Mouse (Mus musculus): ENCODE measurements around the gene Cip2a.

The Cip2a gene

GRCm38 (mm10) chr16:48993559-48994342 lies at the start of gene Cip2a, which contains the start of gene Dzip3:
TSS of gene Cip2a (plus strand) at chr16:48994185.
TSS of gene Dzip3 (minus strand) at chr16:48994165.
- peak; percentile 91 for DNase-seq (ENCODE audit: low read depth, low spot score)

GRCm38 (mm10) chr16:48972996-48973395 lies 21.0 kb upstream of the Cip2a start:
- DNase-seq (ENCODE audit: low read depth, low spot score): no peak

- no peak for DNase-seq (ENCODE audit: low read depth, low spot score)
Measured at GRCm38 (mm10) chr16:48973548-48973947, 20.4 kb upstream of the Cip2a start.

GRCm38 (mm10) chr16:48979965-48980364 lies 14.0 kb upstream of the Cip2a start:
- no peak for DNase-seq (ENCODE audit: low read depth, low spot score)

- DNase-seq (ENCODE audit: low read depth, low spot score): no peak
Measured at GRCm38 (mm10) chr16:48985034-48985627, 8.9 kb upstream of the Cip2a start.

- no peak for DNase-seq (ENCODE audit: low read depth, low spot score)
Measured at GRCm38 (mm10) chr16:48989700-48990099, 4.3 kb upstream of the Cip2a start.

- no peak for DNase-seq (ENCODE audit: low read depth, low spot score)
Measured at GRCm38 (mm10) chr16:48992437-48993230, 1.4 kb upstream of the Cip2a start.

GRCm38 (mm10) chr16:48993231-48993558 lies 790 bp upstream of the Cip2a start:
- DNase-seq (ENCODE audit: low read depth, low spot score): no peak

GRCm38 (mm10) chr16:48994343-48994693 lies 333 bp downstream of the Cip2a start:
- no peak for DNase-seq (ENCODE audit: low read depth, low spot score)

GRCm38 (mm10) chr16:49004151-49004550 lies 10.2 kb downstream of the Cip2a start:
- DNase-seq (ENCODE audit: low read depth, low spot score): no peak

- DNase-seq (ENCODE audit: low read depth, low spot score): no peak
Measured at GRCm38 (mm10) chr16:49016620-49017332, 22.8 kb downstream of the Cip2a start.

- no peak for DNase-seq (ENCODE audit: low read depth, low spot score)
Measured at GRCm38 (mm10) chr16:49035852-49036251, 41.9 kb downstream of the Cip2a start.

- no peak for DNase-seq (ENCODE audit: low read depth, low spot score)
Measured at GRCm38 (mm10) chr16:49037771-49038170, 43.8 kb downstream of the Cip2a start.

- DNase-seq (ENCODE audit: low read depth, low spot score): no peak
Measured at GRCm38 (mm10) chr16:49040554-49041221, 46.7 kb downstream of the Cip2a start.

GRCm38 (mm10) chr16:49049214-49049613 lies 55.2 kb downstream of the Cip2a start:
- DNase-seq (ENCODE audit: low read depth, low spot score): no peak

GRCm38 (mm10) chr16:49057186-49057585 lies 63.2 kb downstream of the Cip2a start, which contains the start of gene Myh15:
TSS of gene Myh15 (plus strand) at chr16:49057486.
- DNase-seq (ENCODE audit: low read depth, low spot score): no peak

Data from WW6 (cell line).